Mouse (Mus musculus): ENCODE measurements around the gene Ascc3.

- TF ChIP-seq CTCF (IDR thresholded peaks at IDR 0.05; ENCODE audit: control insufficient read depth, insufficient read depth, insufficient read length) (no peak), USF1 (IDR thresholded peaks at IDR 0.05; ENCODE audit: low read depth) (no peak), MYOG (IDR thresholded peaks at IDR 0.05; ENCODE audit: control insufficient read depth, extremely low read depth, insufficient read length) (no peak), MYOD1 (IDR thresholded peaks at IDR 0.05; ENCODE audit: control insufficient read depth, insufficient read length, low read depth) (no peak), CEBPB (IDR thresholded peaks at IDR 0.05; ENCODE audit: low read depth) (no peak)
Measured at GRCm38 (mm10) chr10:50892751-50893320, 300.4 kb downstream of the Ascc3 start.
